Mouse (Mus musculus): ENCODE data around the gene Sept12. TPM values are rescaled to one million over a fixed set of nuclear protein-coding genes. Genes with fewer than 3 reads are reported as not detected.

Sept12 gene
- polyA plus RNA-seq, 1 experiment: not detected

- Histone ChIP-seq H3K36me3 (ENCODE audit: control insufficient read depth, insufficient read depth, low read length) (no peaks in the 10 kb centered on the region), H3K4me3 (ENCODE audit: extremely low read depth, insufficient read depth, insufficient read length) (no peak overlapping the region), H3K4me1 (ENCODE audit: control insufficient read depth, insufficient read depth, insufficient read length) (peaks cover 3% of the 10 kb centered on the region; the same call in 1 of the 2 replicates), H3K27ac (ENCODE audit: insufficient read depth, low read length) (no peak overlapping the region), H3K27me3 (ENCODE audit: control insufficient read depth, insufficient read depth, low read length) (no peaks in the 10 kb centered on the region)
- WGBS: 59% methylated on average over 2 of the region's 2 CpGs
- TF ChIP-seq CTCF (IDR thresholded peaks at IDR 0.05; ENCODE audit: extremely low read depth, insufficient read depth, insufficient read length, insufficient replicate concordance) (no peak), POLR2A (IDR thresholded peaks at IDR 0.05; ENCODE audit: low read depth, low read length) (no peak)
- DNase-seq (ENCODE audit: low read depth in 1 of 2, low spot score in 2 of 2): no peak
These were observed 21.5 kb downstream of the Sept12 start for GRCm38 (mm10) chr16:4976180-4976579.

DNA sequence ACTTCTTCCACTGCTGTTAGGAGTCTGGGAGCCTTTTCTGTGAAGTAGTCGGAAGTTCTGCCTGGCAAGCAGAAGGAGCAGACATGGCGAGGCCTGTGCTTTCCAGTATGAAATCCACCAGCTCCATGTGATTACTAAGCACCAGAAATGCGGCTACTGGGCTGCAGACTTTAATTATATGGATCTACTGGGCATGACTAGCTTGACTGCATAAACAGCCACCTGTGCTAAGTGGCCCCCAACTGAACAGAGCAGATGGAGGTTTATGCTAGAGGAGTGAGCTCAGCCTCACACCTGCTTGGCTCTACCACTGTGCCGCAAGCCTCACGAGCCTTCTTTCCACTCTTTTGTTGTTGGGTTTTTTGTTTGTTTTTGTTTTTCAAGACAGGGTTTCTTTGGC lies 23.1 kb downstream of the Sept12 start:
- Histone ChIP-seq H3K4me1 (ENCODE audit: control insufficient read depth, insufficient read depth, insufficient read length) (peaks cover 6% of the 10 kb centered on the region; the same call in 1 of the 2 replicates), H3K27me3 (ENCODE audit: control insufficient read depth, insufficient read depth, low read length) (no peaks in the 10 kb centered on the region), H3K4me3 (ENCODE audit: extremely low read depth, insufficient read depth, insufficient read length) (no peak overlapping the region), H3K36me3 (ENCODE audit: control insufficient read depth, insufficient read depth, low read length) (no peaks in the 10 kb centered on the region), H3K27ac (ENCODE audit: insufficient read depth, low read length) (no peak overlapping the region)
- no peak for DNase-seq (ENCODE audit: low read depth in 1 of 2, low spot score in 2 of 2)
- WGBS: 83% methylated on average over 5 of the region's 5 CpGs
- TF ChIP-seq POLR2A (IDR thresholded peaks at IDR 0.05; ENCODE audit: low read depth, low read length) (no peak), CTCF (IDR thresholded peaks at IDR 0.05; ENCODE audit: extremely low read depth, insufficient read depth, insufficient read length, insufficient replicate concordance) (no peak)

- H3K4me1 ChIP-seq (ENCODE audit: control insufficient read depth, insufficient read depth, insufficient read length): peaks cover 15% of the 10 kb centered on the region; the same call in 1 of the 2 replicates
- peak in 1 of 2 experiments; percentile 22 for DNase-seq (ENCODE audit: low read depth in 1 of 2, low spot score in 2 of 2)
- 65% methylated on average over 4 of the region's 4 CpGs for WGBS
These were observed 26.0 kb downstream of the Sept12 start for GRCm38 (mm10) chr16:4971626-4972025.

GRCm38 (mm10) chr16:4969055-4969843 lies 28.4 kb downstream of the Sept12 start:
- peaks cover 21% of the 10 kb centered on the region; the same call in 1 of the 2 replicates for H3K4me1 ChIP-seq (ENCODE audit: control insufficient read depth, insufficient read depth, insufficient read length)
- no peaks in the 10 kb centered on the region for H3K36me3 ChIP-seq (ENCODE audit: control insufficient read depth, insufficient read depth, low read length)
- no peaks in the 10 kb centered on the region for H3K27me3 ChIP-seq (ENCODE audit: control insufficient read depth, insufficient read depth, low read length)
- peak in 1 of 2 experiments; percentile 24 for DNase-seq (ENCODE audit: low read depth in 1 of 2, low spot score in 2 of 2)
- H3K4me3 ChIP-seq (ENCODE audit: extremely low read depth, insufficient read depth, insufficient read length): no peak overlapping the region
- no peak for TF ChIP-seq CTCF (IDR thresholded peaks at IDR 0.05; ENCODE audit: extremely low read depth, insufficient read depth, insufficient read length, insufficient replicate concordance)
- no peak for TF ChIP-seq POLR2A (IDR thresholded peaks at IDR 0.05; ENCODE audit: low read depth, low read length)
- H3K27ac ChIP-seq (ENCODE audit: insufficient read depth, low read length): peak overlapping the region; percentile 23
- WGBS: 25% methylated on average over 5 of the region's 5 CpGs

More at GRCm38 (mm10) chr16:4971626-4972025, 26.0 kb downstream of the Sept12 start:
- no peaks in the 10 kb centered on the region for H3K36me3 ChIP-seq (ENCODE audit: control insufficient read depth, insufficient read depth, low read length)
- no peak overlapping the region for H3K4me3 ChIP-seq (ENCODE audit: extremely low read depth, insufficient read depth, insufficient read length)
- no peak for TF ChIP-seq POLR2A (IDR thresholded peaks at IDR 0.05; ENCODE audit: low read depth, low read length)
- no peak for TF ChIP-seq CTCF (IDR thresholded peaks at IDR 0.05; ENCODE audit: extremely low read depth, insufficient read depth, insufficient read length, insufficient replicate concordance)
- H3K27me3 ChIP-seq (ENCODE audit: control insufficient read depth, insufficient read depth, low read length): no peaks in the 10 kb centered on the region
- no peak overlapping the region for H3K27ac ChIP-seq (ENCODE audit: insufficient read depth, low read length)

- DNase-seq (ENCODE audit: low read depth in 1 of 2, low spot score in 2 of 2): no peak
- H3K4me3 ChIP-seq (ENCODE audit: extremely low read depth, insufficient read depth, insufficient read length): no peak overlapping the region
- H3K36me3 ChIP-seq (ENCODE audit: control insufficient read depth, insufficient read depth, low read length): no peaks in the 10 kb centered on the region
- peaks cover 21% of the 10 kb centered on the region; the same call in 1 of the 2 replicates for H3K4me1 ChIP-seq (ENCODE audit: control insufficient read depth, insufficient read depth, insufficient read length)
- WGBS: 33% methylated on average over 3 of the region's 3 CpGs
- H3K27ac ChIP-seq (ENCODE audit: insufficient read depth, low read length): peak overlapping the region; percentile 23; the same call in 1 of the 2 replicates
- no peaks in the 10 kb centered on the region for H3K27me3 ChIP-seq (ENCODE audit: control insufficient read depth, insufficient read depth, low read length)
- TF ChIP-seq CTCF (IDR thresholded peaks at IDR 0.05; ENCODE audit: extremely low read depth, insufficient read depth, insufficient read length, insufficient replicate concordance): no peak
- TF ChIP-seq POLR2A (IDR thresholded peaks at IDR 0.05; ENCODE audit: low read depth, low read length): no peak
These were observed 29.2 kb downstream of the Sept12 start for GRCm38 (mm10) chr16:4968426-4968825.

DNA sequence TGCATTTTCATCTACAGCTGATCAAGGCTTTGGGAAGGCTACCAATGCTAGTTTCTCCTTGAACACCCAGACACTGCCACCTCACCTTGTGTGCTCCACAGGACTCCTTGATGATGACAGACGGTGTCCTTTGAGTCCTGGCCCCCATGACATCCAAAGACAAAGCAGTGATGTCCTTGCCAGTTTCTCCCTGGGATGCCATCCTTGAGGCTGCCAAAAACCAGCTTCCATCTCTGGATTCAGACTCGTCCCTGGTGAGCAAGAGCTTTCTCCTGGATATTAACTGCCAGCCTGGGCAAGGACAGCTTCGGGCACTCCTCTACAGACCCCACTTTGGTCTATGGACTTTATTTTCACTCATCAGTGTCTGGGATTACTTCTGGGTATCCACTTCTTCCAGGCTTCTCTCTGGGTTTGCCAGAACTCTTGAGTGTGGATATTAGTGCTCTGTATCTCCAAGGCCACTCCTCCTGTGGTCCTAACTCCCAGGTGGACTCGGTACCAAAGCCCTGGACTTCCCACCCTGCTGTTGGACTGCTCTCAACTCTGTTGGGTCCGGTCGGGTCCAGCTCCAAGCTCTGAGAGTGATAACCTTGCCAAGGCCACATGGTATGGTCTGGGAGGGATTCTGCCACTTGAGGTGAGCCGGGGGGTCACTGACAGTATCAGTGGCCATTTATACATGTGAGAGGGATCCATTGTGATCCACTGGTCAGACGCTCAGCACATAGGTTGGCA lies 32.1 kb downstream of the Sept12 start:
- no peak for TF ChIP-seq POLR2A (IDR thresholded peaks at IDR 0.05; ENCODE audit: low read depth, low read length)
- no peak for TF ChIP-seq CTCF (IDR thresholded peaks at IDR 0.05; ENCODE audit: extremely low read depth, insufficient read depth, insufficient read length, insufficient replicate concordance)
- 92% methylated on average over 8 of the region's 8 CpGs for WGBS

More for the DNA sequence above, 32.1 kb downstream of the Sept12 start:
- no peak for DNase-seq (ENCODE audit: low read depth in 1 of 2, low spot score in 2 of 2)
- Histone ChIP-seq H3K27me3 (ENCODE audit: control insufficient read depth, insufficient read depth, low read length) (no peaks in the 10 kb centered on the region), H3K4me3 (ENCODE audit: extremely low read depth, insufficient read depth, insufficient read length) (no peak overlapping the region), H3K36me3 (ENCODE audit: control insufficient read depth, insufficient read depth, low read length) (no peaks in the 10 kb centered on the region), H3K4me1 (ENCODE audit: control insufficient read depth, insufficient read depth, insufficient read length) (peaks cover 22% of the 10 kb centered on the region; the same call in 1 of the 2 replicates), H3K27ac (ENCODE audit: insufficient read depth, low read length) (no peak overlapping the region)
